Mouse (Mus musculus) brown adipose tissue, adult 24 weeks (tissue): ENCODE results near the gene Tgif2. TPM values are rescaled to one million over a fixed set of nuclear protein-coding genes. Genes with fewer than 3 reads are reported as not detected.
"Not testable (repeated sequence)": the region's sequence is repeated elsewhere in the genome, so short reads cannot be mapped to it uniquely, and the experiment has no call there.

Experiments
- H3K27ac ChIP-seq: fragments of 200-500 bp; replicated peaks from 2 replicates; pipeline ENCODE4 v1.5.1; 2012; ENCODE audit warnings: low read depth, mild to moderate bottlenecking, low read length
- H3K4me1 ChIP-seq: fragments of 200-500 bp; 2 replicates; pipeline ENCODE4 v1.6.1; 2012; ENCODE audit warnings: low read length, mixed read lengths; ENCODE audit not compliant: control insufficient read depth, insufficient read depth, insufficient read length
- H3K4me3 ChIP-seq: fragments of 200-500 bp; 2 replicates; pipeline ENCODE4 v1.5.1; 2012; ENCODE audit warnings: low read depth, mild to moderate bottlenecking, low read length, moderate library complexity; ENCODE audit not compliant: insufficient read depth
- polyA plus RNA-seq: library from polyadenylated mRNA; stranded (reverse); fragments of >200 nt; gene quantifications from 2 replicates; pipeline ENCODE4 v1.2.4, GENCODE M21; 2012; ENCODE audit not compliant: missing spikeins, insufficient read depth, insufficient read length

Gene Tgif2
- polyA plus RNA-seq, 1 experiment, result not detected

DNA sequence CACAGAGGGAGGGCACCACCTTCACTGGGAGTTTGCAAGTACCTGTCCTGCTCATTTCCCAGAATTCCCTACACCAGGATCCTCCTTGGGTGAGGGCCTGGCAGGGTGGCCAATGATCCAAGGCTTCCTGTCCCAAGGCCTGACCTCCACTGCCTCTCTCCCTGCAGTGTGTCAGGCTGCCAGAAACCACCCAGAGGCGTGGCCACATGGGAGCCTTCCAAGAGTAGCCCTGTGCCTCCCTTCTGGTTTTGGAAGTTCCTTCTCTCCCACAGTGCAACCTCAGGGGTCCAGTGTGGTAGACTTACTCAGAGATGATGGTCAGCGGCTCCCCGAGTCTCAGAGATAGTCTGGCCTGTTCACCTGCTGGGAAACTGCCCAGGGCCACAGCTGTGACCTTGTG lies 39.7 kb downstream of the Tgif2 start:
- Histone ChIP-seq H3K27ac (no peak overlapping the region), H3K4me1 (0 out of 2 replicates have a peak, but pooled peaks cover 3% of the 10 kb centered on the region), H3K4me3 (no peak overlapping the region)

DNA sequence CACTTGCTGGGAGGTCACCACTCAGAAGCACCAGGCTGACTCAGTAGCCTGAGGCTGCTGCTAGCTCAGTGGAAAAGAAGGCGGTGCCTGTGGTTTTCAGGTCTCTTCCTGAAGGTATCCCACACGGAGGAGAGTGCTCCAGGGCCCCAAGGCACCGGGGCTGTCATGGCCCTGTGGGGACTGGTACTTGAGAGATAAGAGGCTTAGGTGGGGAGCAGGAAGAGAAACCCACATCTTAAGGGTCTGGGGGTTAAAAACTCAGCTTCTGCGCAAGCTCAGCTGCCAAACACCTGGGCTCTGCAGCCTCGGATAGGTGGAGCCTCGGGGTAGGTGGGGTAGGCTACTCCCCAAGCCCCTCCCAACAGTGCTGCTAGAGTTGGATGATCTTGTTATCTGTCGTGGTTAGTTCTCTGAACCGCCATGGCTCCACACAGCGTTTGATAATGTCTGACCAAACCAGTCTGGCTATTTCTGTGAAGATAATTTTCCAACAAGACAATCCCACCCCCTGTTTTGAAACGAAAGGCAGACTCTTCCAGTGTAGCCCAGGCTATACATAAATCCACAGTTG lies 42.7 kb downstream of the Tgif2 start:
- 0 out of 2 replicates have a peak, but pooled peaks cover 3% of the 10 kb centered on the region for H3K4me1 ChIP-seq
- H3K27ac ChIP-seq, result no peak overlapping the region
- no peak overlapping the region for H3K4me3 ChIP-seq

DNA sequence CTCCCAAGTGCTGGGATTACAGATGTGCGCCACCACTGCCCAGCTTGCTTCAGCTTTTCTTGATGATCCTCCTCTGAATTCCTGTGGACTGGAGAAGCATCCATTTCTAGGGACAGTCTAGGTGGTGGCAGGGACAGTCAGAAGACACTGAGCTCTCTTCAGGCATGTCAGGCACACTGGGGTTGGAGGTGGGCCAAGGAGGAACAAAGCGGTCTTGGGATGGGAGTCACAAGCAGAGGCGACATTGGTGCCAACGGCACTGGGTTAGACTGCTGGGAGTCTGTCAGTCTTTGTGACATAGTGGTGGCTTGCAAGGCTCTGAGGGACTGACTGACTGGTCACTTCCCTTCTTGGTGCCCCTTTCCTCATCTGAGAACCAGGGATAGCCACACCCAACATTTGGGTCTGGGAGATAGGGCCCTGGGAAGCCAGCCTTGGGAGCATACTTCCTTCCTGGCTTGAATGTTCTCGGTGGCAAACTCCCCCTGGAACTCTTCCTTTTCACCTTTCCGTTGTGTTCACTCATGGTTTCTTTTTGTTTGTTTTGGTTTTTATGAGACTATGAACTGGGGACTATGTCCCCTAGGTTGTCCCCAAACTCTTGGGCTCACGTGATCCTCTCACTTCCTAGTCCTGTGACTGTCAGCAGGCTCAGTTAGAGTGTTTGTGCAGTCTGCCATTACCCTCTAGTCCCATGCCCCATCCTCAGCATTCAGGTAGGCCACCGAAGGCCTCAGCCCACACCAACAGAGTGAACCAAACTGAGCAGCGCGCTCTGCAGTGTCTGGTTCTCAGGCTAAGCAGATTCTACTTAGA lies 44.8 kb downstream of the Tgif2 start:
- no peak overlapping the region for H3K4me3 ChIP-seq
- no peaks in the 10 kb centered on the region for H3K4me1 ChIP-seq
- H3K27ac ChIP-seq, result no peak overlapping the region

DNA sequence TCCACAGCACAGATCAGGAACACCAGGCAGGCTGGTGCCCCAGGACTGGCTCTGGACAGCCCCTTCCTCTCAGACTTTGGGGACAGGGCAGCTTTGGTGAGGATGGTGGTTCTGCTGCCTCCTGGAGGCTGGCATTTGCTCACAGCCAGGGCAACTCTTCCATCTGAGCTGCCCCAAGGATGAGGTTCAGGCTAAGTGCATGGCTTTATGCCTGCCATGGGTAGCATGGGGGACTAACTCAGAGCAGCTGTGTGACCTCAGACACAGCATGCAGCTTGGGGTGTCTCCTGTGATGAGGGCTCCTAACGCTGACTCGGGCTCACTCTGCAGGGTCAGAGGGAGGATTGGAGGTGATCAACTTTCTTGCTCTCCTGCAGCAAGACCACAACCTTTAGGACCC lies 45.9 kb downstream of the Tgif2 start:
- not testable (repeated sequence) for H3K4me3 ChIP-seq, H3K4me1 ChIP-seq, H3K27ac ChIP-seq

DNA sequence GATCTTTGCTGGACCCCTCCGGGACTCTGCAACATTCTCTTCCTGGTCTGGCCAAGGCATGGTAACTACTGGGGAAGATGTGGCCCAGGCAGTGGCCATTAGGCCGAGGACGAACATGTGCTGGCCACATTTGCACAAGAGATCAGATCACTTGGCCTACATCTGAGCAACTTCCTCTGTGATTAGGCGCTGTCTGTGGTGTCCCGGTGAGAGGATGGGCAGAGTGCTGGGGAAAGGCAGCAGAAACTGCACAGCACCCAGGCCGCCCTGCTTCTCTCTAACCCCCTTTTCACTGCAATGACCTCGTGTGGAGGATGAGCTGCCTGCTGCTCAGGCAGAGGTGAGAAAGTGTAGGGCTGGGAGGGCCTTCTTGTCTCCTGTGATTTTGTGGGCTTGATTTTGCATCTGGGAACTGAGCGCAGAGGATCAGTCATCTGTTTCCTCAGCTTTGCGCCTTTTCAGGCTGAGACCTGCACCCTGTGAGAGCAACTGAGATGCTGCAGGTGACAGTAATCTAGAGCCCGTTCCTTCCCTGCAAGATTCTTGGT lies 46.4 kb downstream of the Tgif2 start:
- Histone ChIP-seq H3K4me1 (no peaks in the 10 kb centered on the region), H3K4me3 (no peak overlapping the region), H3K27ac (no peak overlapping the region)

DNA sequence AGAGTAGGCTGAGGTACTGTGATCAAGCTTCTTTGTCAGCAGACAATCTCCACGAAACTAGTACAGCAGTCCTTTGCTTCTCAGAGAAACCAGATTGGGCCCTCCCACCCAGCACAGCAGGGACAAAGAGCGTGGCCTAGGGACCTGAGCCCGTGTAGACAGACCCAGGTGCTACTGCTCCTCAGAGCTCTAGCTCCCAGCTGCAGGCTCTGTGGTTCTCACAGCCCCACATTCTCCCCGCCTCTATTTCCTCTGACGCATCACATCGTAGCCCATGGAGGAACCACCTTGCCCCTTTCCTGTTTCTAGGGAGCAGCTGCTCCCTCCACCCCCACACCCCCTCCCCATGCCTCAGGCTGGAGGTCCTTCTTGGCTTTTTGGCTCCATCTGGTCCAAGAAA lies 47.2 kb downstream of the Tgif2 start, which contains the start of gene Sla2:
Gene Sla2 (minus strand): TSS at position 176 of the 400 bp plus-strand sequence.
- H3K4me1 ChIP-seq, result no peaks in the 10 kb centered on the region
- H3K4me3 ChIP-seq, result no peak within 1 kb of the TSS
- no peak within 1 kb of the TSS for H3K27ac ChIP-seq

DNA sequence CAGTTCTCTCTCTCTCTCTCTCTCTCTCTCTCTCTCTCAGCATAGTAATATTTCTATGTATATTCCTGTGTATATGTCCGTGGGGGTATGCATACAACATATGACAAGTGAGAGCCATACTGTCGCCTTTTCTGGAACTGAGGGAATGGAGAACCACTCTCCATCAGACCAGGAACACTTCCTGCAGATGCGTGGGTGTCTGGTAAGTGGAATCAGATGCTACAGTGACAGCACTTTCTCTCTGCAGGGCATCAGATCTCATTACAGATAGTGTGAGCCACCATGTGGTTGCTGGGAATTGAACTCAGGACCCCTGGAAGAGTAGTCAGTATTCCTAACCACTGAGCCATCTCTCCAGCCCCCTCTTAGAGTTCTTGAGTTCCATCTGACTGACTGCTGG lies 48.7 kb downstream of the Tgif2 start:
- Histone ChIP-seq H3K27ac (no peak overlapping the region), H3K4me1 (0 out of 2 replicates have a peak, but pooled peaks cover 3% of the 10 kb centered on the region), H3K4me3 (no peak overlapping the region)

DNA sequence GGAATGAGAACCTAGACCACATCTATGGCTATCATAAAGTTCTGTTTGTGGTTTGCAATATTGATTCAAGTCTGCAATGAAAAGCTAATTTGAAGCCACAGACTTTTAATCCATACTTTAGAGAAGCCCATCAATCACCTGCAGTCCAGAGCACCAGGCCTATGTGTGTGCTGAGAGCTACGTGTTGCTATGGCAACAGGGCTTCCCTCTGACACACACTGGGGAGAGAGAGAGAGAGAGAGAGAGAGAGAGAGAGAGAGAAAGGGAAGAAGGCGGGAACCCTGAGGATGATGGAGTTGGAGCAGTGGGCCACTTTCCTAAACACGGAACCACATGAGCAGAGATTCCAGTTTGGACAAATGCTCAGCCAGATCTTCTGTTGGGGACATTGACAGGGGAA lies 52.4 kb downstream of the Tgif2 start:
- H3K27ac ChIP-seq, result no peak overlapping the region
- H3K4me3 ChIP-seq, result no peak overlapping the region
- H3K4me1 ChIP-seq, result 0 out of 2 replicates have a peak, but pooled peaks cover 3% of the 10 kb centered on the region

DNA sequence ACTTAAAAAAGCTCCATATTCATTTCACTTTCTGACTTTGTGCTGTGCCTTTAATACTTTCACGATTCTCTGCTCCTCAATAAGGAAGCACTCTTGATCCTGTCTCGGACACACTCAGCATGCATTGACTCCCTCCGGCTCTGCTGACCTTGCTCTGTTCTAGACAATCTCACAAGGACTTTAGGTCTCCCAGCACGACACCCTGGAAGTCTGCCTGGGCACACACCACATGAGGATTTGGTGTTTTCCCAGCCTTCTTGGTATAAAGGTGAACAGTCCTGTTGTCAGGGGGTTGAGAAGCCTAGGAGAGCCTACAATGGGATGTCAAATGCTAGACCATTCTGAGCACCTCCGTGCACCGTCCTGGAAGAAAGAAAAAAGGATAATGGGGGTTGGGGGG lies 53.0 kb downstream of the Tgif2 start:
- H3K4me3 ChIP-seq, result no peak overlapping the region
- H3K4me1 ChIP-seq, result 0 out of 2 replicates have a peak, but pooled peaks cover 3% of the 10 kb centered on the region
- H3K27ac ChIP-seq, result no peak overlapping the region

DNA sequence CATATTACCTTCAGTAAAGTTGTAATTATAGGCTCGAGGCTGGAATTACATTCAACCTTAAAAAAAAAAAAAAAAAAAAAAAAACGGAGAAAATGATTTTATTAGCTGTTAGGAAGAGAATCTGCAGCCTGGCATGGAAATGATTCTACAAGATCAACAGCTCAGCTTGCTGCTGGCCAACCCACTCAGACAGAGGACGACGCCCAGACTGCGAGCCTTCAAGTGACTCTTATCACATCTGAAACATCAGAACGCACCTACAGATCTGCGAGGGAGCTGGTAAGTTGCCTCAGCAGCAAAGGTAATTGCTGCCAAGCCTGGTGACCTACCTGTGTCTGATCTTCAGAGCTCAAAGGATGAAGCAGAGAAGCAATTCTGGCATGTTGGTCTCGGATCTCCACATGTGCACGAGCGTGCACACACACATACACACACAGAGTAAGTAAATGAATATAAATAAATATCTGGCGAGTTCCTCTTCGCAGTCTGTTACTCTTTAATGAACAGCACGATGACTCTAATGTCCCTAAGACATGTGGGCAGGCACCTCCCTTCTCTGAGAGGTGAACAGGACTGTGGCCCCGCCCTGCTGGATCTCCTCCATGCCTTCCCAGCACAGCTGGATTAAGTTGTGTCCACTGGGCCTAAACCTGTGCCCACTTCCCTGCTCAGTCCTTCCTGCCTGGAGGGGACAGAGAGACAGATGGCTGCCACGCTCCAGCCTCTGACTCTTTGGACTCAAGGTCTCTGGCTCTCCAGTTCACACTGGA lies 54.9 kb downstream of the Tgif2 start:
- H3K27ac ChIP-seq, result no peak overlapping the region
- H3K4me1 ChIP-seq, result peaks cover 7% of the 10 kb centered on the region
- H3K4me3 ChIP-seq, result no peak overlapping the region

DNA sequence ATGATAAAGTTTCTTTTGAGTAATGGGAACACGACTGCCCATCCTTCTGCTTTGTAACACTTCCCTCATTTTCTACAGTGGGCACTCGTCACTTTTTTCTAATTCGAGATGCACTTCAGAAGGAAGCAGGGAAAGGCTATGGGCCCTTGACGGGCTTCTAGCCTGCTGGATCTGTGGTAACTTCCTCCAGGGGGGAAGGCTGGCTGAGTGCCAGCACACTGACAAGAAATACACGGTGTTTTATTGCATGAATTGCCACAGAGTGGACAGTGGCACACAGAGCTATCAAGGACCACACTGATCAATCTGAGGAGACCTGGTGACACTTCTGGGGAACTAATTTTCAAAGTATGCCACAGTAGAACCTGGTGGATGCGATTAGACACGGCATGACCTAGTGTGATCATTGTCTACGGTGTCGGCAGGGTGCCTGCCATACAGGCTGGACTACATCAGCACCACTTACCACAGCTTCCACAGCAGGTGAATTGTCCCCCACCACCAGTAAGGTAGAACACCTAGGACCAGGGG lies 56.6 kb downstream of the Tgif2 start:
- H3K4me3 ChIP-seq, result no peak overlapping the region
- H3K4me1 ChIP-seq, result peaks cover 7% of the 10 kb centered on the region
- H3K27ac ChIP-seq, result no peak overlapping the region

DNA sequence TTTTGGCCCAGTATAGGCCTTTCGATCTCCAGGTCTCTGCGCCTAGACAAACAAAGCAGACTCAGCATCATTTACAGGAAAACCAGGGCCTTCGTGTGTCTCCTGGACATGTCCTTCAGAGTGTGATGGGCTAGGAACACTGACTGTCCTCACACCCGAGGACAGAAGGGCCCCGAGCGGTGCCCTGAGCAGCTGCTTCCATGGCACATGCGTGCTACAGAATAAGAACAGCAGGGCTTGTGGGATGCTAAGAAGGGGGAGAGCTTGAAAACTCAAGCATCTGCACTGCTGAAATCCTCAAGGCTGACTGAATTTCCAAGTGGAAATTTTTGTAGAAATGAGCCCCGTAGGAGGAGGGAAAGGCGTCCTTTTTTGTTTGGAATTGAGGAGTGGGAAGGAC lies 57.2 kb downstream of the Tgif2 start:
- Histone ChIP-seq H3K4me3 (no peak overlapping the region), H3K27ac (no peak overlapping the region), H3K4me1 (peaks cover 7% of the 10 kb centered on the region)

DNA sequence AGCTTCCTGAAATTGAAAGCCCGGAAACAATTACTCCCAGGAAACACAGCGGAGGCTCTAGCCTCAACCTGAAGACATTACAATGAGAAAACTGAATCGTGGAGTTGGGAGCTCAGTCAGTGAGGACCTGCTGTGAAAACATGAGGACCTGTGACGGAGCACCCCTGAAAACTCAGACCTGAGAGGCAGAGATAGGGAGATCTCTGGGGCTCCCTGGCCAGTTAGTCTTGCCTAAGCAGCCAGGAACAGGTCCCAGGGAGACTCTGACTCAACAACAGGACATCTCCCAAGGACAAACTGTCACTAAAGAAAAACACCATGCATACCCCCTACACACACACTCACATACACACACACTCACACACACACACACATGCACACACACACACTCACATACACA lies 58.6 kb downstream of the Tgif2 start:
- no peak overlapping the region for H3K27ac ChIP-seq
- H3K4me1 ChIP-seq, result peaks cover 4% of the 10 kb centered on the region
- no peak overlapping the region for H3K4me3 ChIP-seq

DNA sequence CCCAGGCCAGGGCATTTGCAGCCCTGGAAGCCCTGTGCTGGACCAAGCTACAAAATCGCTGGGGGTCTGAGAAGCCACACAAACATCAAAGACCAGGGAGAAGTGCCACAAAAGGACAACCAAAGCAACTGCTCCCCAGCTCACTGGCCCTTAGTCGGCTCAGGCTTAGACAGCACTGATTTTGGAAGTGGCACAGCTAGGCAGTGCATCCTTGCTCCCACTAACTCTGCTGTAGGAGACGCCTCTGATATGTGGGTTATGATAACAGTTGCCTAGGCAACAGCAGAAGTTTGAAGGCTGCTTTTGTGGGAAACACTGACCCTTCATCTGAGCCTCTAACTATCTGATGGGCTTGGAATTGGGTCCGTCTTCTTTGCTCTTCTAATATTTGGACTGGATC lies 59.4 kb downstream of the Tgif2 start:
- H3K27ac ChIP-seq, result no peak overlapping the region
- peaks cover 4% of the 10 kb centered on the region for H3K4me1 ChIP-seq
- no peak overlapping the region for H3K4me3 ChIP-seq

DNA sequence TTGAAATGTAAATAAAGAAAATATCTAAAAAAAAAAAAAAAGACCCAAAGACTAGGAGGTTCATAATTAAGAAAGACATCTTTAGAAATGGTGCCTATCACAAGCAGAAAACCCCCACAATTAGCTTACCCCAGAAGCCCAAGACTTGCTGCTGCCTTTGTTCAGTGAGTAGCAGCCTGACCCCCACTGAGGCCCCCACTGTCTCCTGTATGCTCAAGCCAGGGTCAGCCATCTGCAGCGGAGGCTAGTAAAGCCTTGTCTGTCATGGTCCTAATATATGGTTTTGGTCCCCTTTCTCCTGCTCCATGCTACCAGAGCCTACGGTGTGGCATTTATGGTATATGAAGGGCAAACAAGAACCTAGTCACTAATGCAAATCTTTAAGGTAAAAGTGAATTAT lies 61.5 kb downstream of the Tgif2 start:
- H3K4me1 ChIP-seq, result peaks cover 4% of the 10 kb centered on the region
- no peak overlapping the region for H3K27ac ChIP-seq

More for the DNA sequence above, 61.5 kb downstream of the Tgif2 start:
- H3K4me3 ChIP-seq, result no peak overlapping the region
